8 mouse cellular contexts compared by ENCODE assay signal in the genomic region with DNA sequence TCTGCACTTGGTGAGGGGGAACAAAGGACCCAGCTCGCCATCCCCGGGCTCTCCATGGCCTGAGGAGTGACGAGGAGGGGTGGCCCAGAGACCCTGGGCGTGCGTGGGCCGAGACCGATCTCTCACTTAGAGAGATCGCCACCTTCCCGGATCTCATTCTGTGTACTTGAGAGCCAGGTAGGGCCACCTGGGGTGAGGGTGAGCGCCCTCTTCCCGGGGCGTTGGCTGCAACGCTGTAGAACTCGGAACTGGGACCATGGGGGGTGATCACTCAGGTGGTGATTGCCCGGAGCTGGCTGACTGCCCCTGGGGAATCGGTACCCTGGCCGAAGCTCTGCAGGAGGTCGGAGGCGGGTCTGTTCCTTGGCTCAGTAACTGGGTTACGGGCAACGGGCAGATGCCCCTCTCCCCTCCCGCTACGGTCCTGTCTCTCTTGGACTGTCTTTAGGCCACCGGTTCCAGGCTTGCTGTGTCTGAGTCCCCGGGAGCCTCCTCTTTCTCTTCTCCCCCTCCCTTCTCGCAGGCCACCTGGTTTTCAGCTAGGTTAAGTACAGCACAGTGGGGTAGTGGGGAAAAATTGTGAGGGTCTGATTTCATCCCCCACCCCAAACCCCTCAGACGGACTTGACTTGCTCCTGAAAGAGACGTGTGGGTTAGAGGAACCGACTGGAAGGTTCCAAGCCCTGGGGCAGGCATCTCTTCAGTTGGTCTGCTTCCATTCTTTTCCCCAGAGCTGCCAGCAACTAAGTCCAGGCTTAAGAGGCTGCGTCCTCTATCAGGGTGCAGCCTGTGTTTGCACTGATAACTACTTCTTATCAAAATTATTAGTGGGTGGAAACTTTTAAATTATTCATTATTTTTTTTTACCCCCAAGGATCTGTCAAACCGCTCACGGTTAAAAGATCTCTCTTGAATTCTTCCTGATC. TPM values are rescaled to one million over a fixed set of nuclear protein-coding genes. Genes with fewer than 3 reads are reported as not detected.
A peak's percentile ranks its signal among the peaks of the same experiment; 100 is the strongest.
DNase-seq lines count a peak whose midpoint lies in the region; ATAC-seq lines count a peak whose summit lies in the region.

No protein-coding gene starts in this region.

- peak overlapping the region; percentile 100 for H3K4me2 ChIP-seq in embryonic facial prominence, embryonic 14.5 days (ENCODE audit: low read depth, low read length)
- H3K4me2 ChIP-seq in limb, embryonic 11.5 days (ENCODE audit: low read depth, severe bottlenecking), result peak overlapping the region; percentile 98
- peak overlapping the region; percentile 95 for H3K4me2 ChIP-seq in midbrain, embryonic 14.5 days (ENCODE audit: low read length)

- no peaks in the 10 kb centered on the region for H3K36me3 ChIP-seq in embryonic facial prominence, embryonic 14.5 days (ENCODE audit: control insufficient read depth, insufficient read depth, low read length)
- H3K36me3 ChIP-seq in limb, embryonic 11.5 days (ENCODE audit: control insufficient read depth, insufficient read depth, low read length), result no peaks in the 10 kb centered on the region
- peaks cover 4% of the 10 kb centered on the region for H3K36me3 ChIP-seq in midbrain, embryonic 14.5 days (ENCODE audit: control insufficient read depth, insufficient read depth, low read length)

- H3K27me3 ChIP-seq in embryonic facial prominence, embryonic 14.5 days (replicated peaks; ENCODE audit: control insufficient read depth, insufficient read depth, low read length), result peaks cover 21% of the 10 kb centered on the region
- H3K27me3 ChIP-seq in limb, embryonic 11.5 days (ENCODE audit: control insufficient read depth, insufficient read depth, low read length), result peaks cover 6% of the 10 kb centered on the region; the same call in 1 of the 2 replicates
- H3K27me3 ChIP-seq in midbrain, embryonic 14.5 days (ENCODE audit: control insufficient read depth, insufficient read depth, low read length), result no peaks in the 10 kb centered on the region

- no peak overlapping the region for H3K27ac ChIP-seq in embryonic facial prominence, embryonic 14.5 days (replicated peaks; ENCODE audit: low read depth, low read length)
- no peak overlapping the region for H3K27ac ChIP-seq in limb, embryonic 11.5 days (replicated peaks; ENCODE audit: low read depth, low read length)
- peak overlapping the region; percentile 80 for H3K27ac ChIP-seq in midbrain, embryonic 14.5 days (replicated peaks; ENCODE audit: low read depth, low read length)

- WGBS in embryonic facial prominence, embryonic 14.5 days, result 8% methylated on average over 31 of the region's 32 CpGs
- WGBS in limb, embryonic 11.5 days, result 7% methylated on average over 32 of the region's 32 CpGs
- WGBS in midbrain, embryonic 14.5 days, result 3% methylated on average over 32 of the region's 32 CpGs

- peak; percentile 11 to 13 for DNase-seq in left cerebral cortex, postnatal 36 days (ENCODE audit: low spot score in 2 of 2)
- no peak for DNase-seq in left cerebral cortex, postnatal 14 days (ENCODE audit: low spot score in 2 of 2)
- peak; percentile 38 for DNase-seq in adrenal gland, postnatal 14 days
- no peak for DNase-seq in embryonic facial prominence, embryonic 14.5 days (ENCODE audit: low spot score)
- DNase-seq in heart, postnatal 4 days, result peak; percentile 50
- peak; percentile 71 for DNase-seq in limb, embryonic 11.5 days (ENCODE audit: low spot score)
- peak; percentile 71 for DNase-seq in midbrain, embryonic 14.5 days
- DNase-seq in adipocyte (ENCODE audit: low spot score), result no peak

- no peaks in the 10 kb centered on the region for H3K9me3 ChIP-seq in embryonic facial prominence, embryonic 14.5 days (ENCODE audit: control insufficient read depth, low read length)
- no peaks in the 10 kb centered on the region for H3K9me3 ChIP-seq in limb, embryonic 11.5 days (ENCODE audit: control insufficient read depth, low read length)
- no peaks in the 10 kb centered on the region for H3K9me3 ChIP-seq in midbrain, embryonic 14.5 days (ENCODE audit: control insufficient read depth, low read length)

- intact Hi-C loops in left cerebral cortex, postnatal 36 days (cut with DNase I), result no loop called here
- intact Hi-C loops in left cerebral cortex, postnatal 14 days (cut with DNase I), result no loop called here

- H3K4me1 ChIP-seq in embryonic facial prominence, embryonic 14.5 days (ENCODE audit: control insufficient read depth, insufficient read depth, low read length), result peaks cover 14% of the 10 kb centered on the region
- H3K4me1 ChIP-seq in limb, embryonic 11.5 days (ENCODE audit: control insufficient read depth, insufficient read depth, low read length), result 0 out of 2 replicates have a peak, but pooled peaks cover 3% of the 10 kb centered on the region
- peaks cover 8% of the 10 kb centered on the region; the same call in 1 of the 2 replicates for H3K4me1 ChIP-seq in midbrain, embryonic 14.5 days (ENCODE audit: control insufficient read depth, insufficient read depth, low read length)

- peak overlapping the region; percentile 72 for H3K4me3 ChIP-seq in embryonic facial prominence, embryonic 14.5 days (ENCODE audit: low read depth, low read length)
- peak overlapping the region; percentile 62 for H3K4me3 ChIP-seq in limb, embryonic 11.5 days (ENCODE audit: low read depth, low read length)
- H3K4me3 ChIP-seq in midbrain, embryonic 14.5 days (replicated peaks; ENCODE audit: low read depth, low read length), result peak overlapping the region; percentile 85

- peak overlapping the region; percentile 76 for H3K9ac ChIP-seq in embryonic facial prominence, embryonic 14.5 days (ENCODE audit: low read depth, low read length)
- H3K9ac ChIP-seq in limb, embryonic 11.5 days (ENCODE audit: low read length), result peak overlapping the region; percentile 91
- peak overlapping the region; percentile 97 for H3K9ac ChIP-seq in midbrain, embryonic 14.5 days (replicated peaks; ENCODE audit: low read length)

- ATAC-seq in embryonic facial prominence, embryonic 14.5 days (ENCODE audit: low read depth), result no peak; the same call in 1 of the 2 replicates
- ATAC-seq in limb, embryonic 11.5 days (ENCODE audit: insufficient number of reproducible peaks, low FRiP score, low TSS enrichment, low read depth), result peak; percentile 59
- ATAC-seq in midbrain, embryonic 14.5 days (ENCODE audit: low FRiP score, low TSS enrichment), result peak; percentile 73

RNA-seq across cellular contexts. Expression of a gene that starts 1.6 kb away (rescaled TPM):
- 10 to 100 TPM in 1 of 2 experiments, 1 to 10 TPM in 1; 9.6 to 13.2 TPM for total RNA-seq in left cerebral cortex, postnatal 36 days (2021)
- total RNA-seq in left cerebral cortex, postnatal 14 days (2021), result 10 to 100 TPM; 11.7 to 16.1 TPM
- total RNA-seq in adrenal gland, postnatal 14 days (2021), result 11.8 and 12.1 TPM in 2 replicates
- polyA plus RNA-seq in embryonic facial prominence, embryonic 14.5 days (2014; fragmentation: Nextera tagmentation; extraction: Ambion mirVana), result 0.74 and 1.2 TPM in 2 replicates
- 10 to 100 TPM; 41.3 to 43.2 TPM for total RNA-seq in heart, postnatal 4 days (2021)
- polyA plus RNA-seq in limb, embryonic 11.5 days (2014; fragmentation: Nextera tagmentation; extraction: Ambion mirVana), result 0.65 and 0.81 TPM in 2 replicates
- 0.86 and 2.0 TPM in 2 replicates for polyA plus RNA-seq in midbrain, embryonic 14.5 days (2014; fragmentation: Nextera tagmentation; extraction: Ambion mirVana)

RNA-seq across cellular contexts. Expression of a gene that starts 52.6 kb away (rescaled TPM):
- 10 to 100 TPM; 14.9 to 17.3 TPM for total RNA-seq in left cerebral cortex, postnatal 36 days (2021)
- 10 to 100 TPM; 12.9 to 15.2 TPM for total RNA-seq in left cerebral cortex, postnatal 14 days (2021)
- total RNA-seq in adrenal gland, postnatal 14 days (2021), result 18.2 and 23.6 TPM in 2 replicates
- 112 TPM in 2 replicates for polyA plus RNA-seq in embryonic facial prominence, embryonic 14.5 days (2014; fragmentation: Nextera tagmentation; extraction: Ambion mirVana)
- total RNA-seq in heart, postnatal 4 days (2021), result 10 to 100 TPM; 20.3 to 21.3 TPM
- polyA plus RNA-seq in limb, embryonic 11.5 days (2014; fragmentation: Nextera tagmentation; extraction: Ambion mirVana), result 192 and 200 TPM in 2 replicates
- 75.9 and 87.0 TPM in 2 replicates for polyA plus RNA-seq in midbrain, embryonic 14.5 days (2014; fragmentation: Nextera tagmentation; extraction: Ambion mirVana)

Comparison
In these comparisons a context has a peak if more than half of its experiments do, and no peak if none do; other contexts are left out.
1. DNase-seq: peak in left cerebral cortex, postnatal 36 days (2 of 2), adrenal gland, postnatal 14 days (single experiment), heart, postnatal 4 days (single experiment), limb, embryonic 11.5 days (single experiment) and midbrain, embryonic 14.5 days (single experiment); none in left cerebral cortex, postnatal 14 days (0 of 2), embryonic facial prominence, embryonic 14.5 days (single experiment) and adipocyte (single experiment).
2. Peak in every context shown above with its lines, with median percentiles within 50 percentile points of each other: H3K4me2 ChIP-seq, H3K4me3 ChIP-seq and H3K9ac ChIP-seq.